Mouse (Mus musculus): Measurements from ENCODE around the gene Cry1. TPM values are rescaled to one million over a fixed set of nuclear protein-coding genes. Genes with fewer than 3 reads are reported as not detected.

Gene Cry1
- total and polyA plus RNA-seq, 3 experiments = 0.11 TPM; not detected in 2

DNA sequence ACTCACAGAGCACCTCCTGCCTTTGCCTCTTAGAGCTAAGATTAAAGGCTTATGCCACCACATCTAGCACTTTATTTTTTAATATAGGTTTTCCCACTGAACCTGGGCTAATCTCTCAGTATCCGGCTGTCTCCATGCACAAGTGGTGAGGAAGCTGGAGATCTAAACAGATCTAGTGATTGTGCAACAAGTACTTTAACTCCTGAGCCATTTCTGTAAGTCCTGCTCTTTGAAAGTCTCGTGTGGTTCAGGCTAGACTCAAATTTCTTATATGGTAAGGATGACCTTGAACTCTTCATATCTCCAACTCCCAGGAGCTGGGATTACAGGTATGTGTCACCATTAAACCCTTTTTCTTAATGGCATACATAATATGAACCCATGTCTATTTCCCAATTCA lies 8.2 kb downstream of the Cry1 start:
- Histone ChIP-seq H3K36me3 (replicated peaks) (no peaks in the 10 kb centered on the region), H3K4me3 (ENCODE audit: low read depth, low read length) (no peak overlapping the region), H3K9me3 (replicated peaks) (no peaks in the 10 kb centered on the region), H3K27me3 (ENCODE audit: insufficient read depth, low read length) (no peaks in the 10 kb centered on the region), H3K4me1 (ENCODE audit: insufficient read depth, low read depth, low read length) (no peaks in the 10 kb centered on the region)
- ATAC-seq (ENCODE audit: extremely low read depth, insufficient number of reproducible peaks, low FRiP score, poor library complexity, severe bottlenecking) = no peak
- TF ChIP-seq CTCF (IDR thresholded peaks at IDR 0.05; ENCODE audit: low read depth, low read length) (no peak), GATA1 (IDR thresholded peaks at IDR 0.05; ENCODE audit: borderline replicate concordance, low read length) (no peak), POLR2AphosphoS5 (IDR thresholded peaks at IDR 0.05; ENCODE audit: insufficient replicate concordance, low read depth, low read length) (no peak), TAL1 (conservative IDR thresholded peaks at IDR 0.05; ENCODE audit: low read depth, low read length) (no peak), GATA2 (IDR thresholded peaks at IDR 0.05; ENCODE audit: borderline replicate concordance, low read depth, low read length) (no peak)
- DNase-seq (ENCODE audit: low spot score) = no peak

GRCm38 (mm10) chr10:85165306-85165705 lies 19.6 kb downstream of the Cry1 start:
- no peak for ATAC-seq (ENCODE audit: extremely low read depth, insufficient number of reproducible peaks, low FRiP score, poor library complexity, severe bottlenecking)
- Histone ChIP-seq H3K36me3 (replicated peaks) (no peaks in the 10 kb centered on the region), H3K4me1 (ENCODE audit: insufficient read depth, low read depth, low read length) (no peaks in the 10 kb centered on the region), H3K9me3 (replicated peaks) (no peaks in the 10 kb centered on the region), H3K4me3 (ENCODE audit: low read depth, low read length) (no peak overlapping the region), H3K27me3 (ENCODE audit: insufficient read depth, low read length) (no peaks in the 10 kb centered on the region)
- TF ChIP-seq GATA2 (IDR thresholded peaks at IDR 0.05; ENCODE audit: borderline replicate concordance, low read depth, low read length) (no peak), TAL1 (conservative IDR thresholded peaks at IDR 0.05; ENCODE audit: low read depth, low read length) (no peak), POLR2AphosphoS5 (IDR thresholded peaks at IDR 0.05; ENCODE audit: insufficient replicate concordance, low read depth, low read length) (no peak), GATA1 (IDR thresholded peaks at IDR 0.05; ENCODE audit: borderline replicate concordance, low read length) (no peak), CTCF (IDR thresholded peaks at IDR 0.05; ENCODE audit: low read depth, low read length) (no peak)
- no peak for DNase-seq (ENCODE audit: low spot score)

DNA sequence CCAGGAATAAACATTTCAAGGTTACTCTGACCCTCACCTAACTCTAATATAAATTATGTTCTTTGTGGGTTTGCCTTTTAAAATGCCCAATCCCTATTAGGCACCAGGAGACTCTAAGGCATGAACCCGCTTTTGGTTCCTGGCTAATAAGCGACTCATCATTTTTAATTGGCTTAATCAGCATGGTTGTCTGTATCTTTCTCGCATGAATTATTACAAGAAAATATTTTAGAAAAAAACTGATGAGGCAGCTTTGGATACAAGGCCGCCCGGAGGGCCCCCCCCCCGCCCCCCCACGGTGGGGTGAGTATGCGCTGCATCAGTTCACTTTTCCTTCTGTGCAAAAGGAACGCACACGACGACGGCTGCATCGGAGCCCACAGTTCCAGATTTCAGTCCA lies 20.1 kb downstream of the Cry1 start:
- no peak overlapping the region for H3K4me3 ChIP-seq (ENCODE audit: low read depth, low read length)
- no peaks in the 10 kb centered on the region for H3K36me3 ChIP-seq (replicated peaks)
- H3K4me1 ChIP-seq (ENCODE audit: insufficient read depth, low read depth, low read length) = no peaks in the 10 kb centered on the region
- no peak for TF ChIP-seq CTCF (IDR thresholded peaks at IDR 0.05; ENCODE audit: low read depth, low read length)
- ATAC-seq (ENCODE audit: extremely low read depth, insufficient number of reproducible peaks, low FRiP score, poor library complexity, severe bottlenecking) (no peak), DNase-seq (ENCODE audit: low spot score) (no peak)
- H3K27me3 ChIP-seq (ENCODE audit: insufficient read depth, low read length) = no peaks in the 10 kb centered on the region
- H3K9me3 ChIP-seq (replicated peaks) = no peaks in the 10 kb centered on the region

- H3K36me3 ChIP-seq (replicated peaks) = no peaks in the 10 kb centered on the region
- DNase-seq (ENCODE audit: low spot score) = no peak
- ATAC-seq (ENCODE audit: extremely low read depth, insufficient number of reproducible peaks, low FRiP score, poor library complexity, severe bottlenecking) = no peak
- H3K27me3 ChIP-seq (ENCODE audit: insufficient read depth, low read length) = no peaks in the 10 kb centered on the region
- no peak overlapping the region for H3K4me3 ChIP-seq (ENCODE audit: low read depth, low read length)
- no peak for TF ChIP-seq CTCF (IDR thresholded peaks at IDR 0.05; ENCODE audit: low read depth, low read length)
- no peak for TF ChIP-seq POLR2AphosphoS5 (IDR thresholded peaks at IDR 0.05; ENCODE audit: insufficient replicate concordance, low read depth, low read length)
- no peak for TF ChIP-seq GATA2 (IDR thresholded peaks at IDR 0.05; ENCODE audit: borderline replicate concordance, low read depth, low read length)
- no peak for TF ChIP-seq GATA1 (IDR thresholded peaks at IDR 0.05; ENCODE audit: borderline replicate concordance, low read length)
- TF ChIP-seq TAL1 (conservative IDR thresholded peaks at IDR 0.05; ENCODE audit: low read depth, low read length) = no peak
- H3K4me1 ChIP-seq (ENCODE audit: insufficient read depth, low read depth, low read length) = no peaks in the 10 kb centered on the region
- no peaks in the 10 kb centered on the region for H3K9me3 ChIP-seq (replicated peaks)
Measured at GRCm38 (mm10) chr10:85161745-85162351, 23.0 kb downstream of the Cry1 start.

GRCm38 (mm10) chr10:85159989-85160619 lies 24.8 kb downstream of the Cry1 start:
- DNase-seq (ENCODE audit: low spot score) (no peak), ATAC-seq (ENCODE audit: extremely low read depth, insufficient number of reproducible peaks, low FRiP score, poor library complexity, severe bottlenecking) (no peak)
- no peaks in the 10 kb centered on the region for H3K9me3 ChIP-seq (replicated peaks)
- no peaks in the 10 kb centered on the region for H3K36me3 ChIP-seq (replicated peaks)
- TF ChIP-seq CTCF (IDR thresholded peaks at IDR 0.05; ENCODE audit: low read depth, low read length) (no peak), POLR2AphosphoS5 (IDR thresholded peaks at IDR 0.05; ENCODE audit: insufficient replicate concordance, low read depth, low read length) (no peak), TAL1 (conservative IDR thresholded peaks at IDR 0.05; ENCODE audit: low read depth, low read length) (no peak), GATA1 (IDR thresholded peaks at IDR 0.05; ENCODE audit: borderline replicate concordance, low read length) (no peak), GATA2 (IDR thresholded peaks at IDR 0.05; ENCODE audit: borderline replicate concordance, low read depth, low read length) (no peak)
- no peak overlapping the region for H3K4me3 ChIP-seq (ENCODE audit: low read depth, low read length)
- H3K27me3 ChIP-seq (ENCODE audit: insufficient read depth, low read length) = no peaks in the 10 kb centered on the region
- no peaks in the 10 kb centered on the region for H3K4me1 ChIP-seq (ENCODE audit: insufficient read depth, low read depth, low read length)

DNA sequence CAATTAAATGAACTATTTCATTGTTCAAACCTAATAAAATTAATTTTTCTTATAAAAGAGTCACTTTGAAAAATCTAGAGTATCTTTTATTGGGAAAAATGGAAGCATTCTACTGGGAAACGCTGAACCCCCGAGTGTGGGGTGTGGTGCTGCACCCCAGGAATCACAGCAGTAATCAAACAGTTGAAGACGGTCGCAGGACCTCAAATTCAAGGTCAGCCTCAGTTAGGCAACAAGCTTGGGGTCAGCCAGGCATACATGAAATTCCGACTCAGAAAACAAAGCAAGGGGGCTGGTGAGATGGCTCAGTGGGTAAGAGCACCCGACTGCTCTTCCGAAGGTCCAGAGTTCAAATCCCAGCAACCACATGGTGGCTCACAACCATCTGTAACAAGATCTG lies 27.4 kb downstream of the Cry1 start:
- no peak overlapping the region for H3K4me3 ChIP-seq (ENCODE audit: low read depth, low read length)
- H3K27me3 ChIP-seq (ENCODE audit: insufficient read depth, low read length) = no peaks in the 10 kb centered on the region
- H3K9me3 ChIP-seq (replicated peaks) = no peaks in the 10 kb centered on the region
- TF ChIP-seq GATA1 (IDR thresholded peaks at IDR 0.05; ENCODE audit: borderline replicate concordance, low read length) (no peak), CTCF (IDR thresholded peaks at IDR 0.05; ENCODE audit: low read depth, low read length) (no peak), GATA2 (IDR thresholded peaks at IDR 0.05; ENCODE audit: borderline replicate concordance, low read depth, low read length) (no peak), TAL1 (conservative IDR thresholded peaks at IDR 0.05; ENCODE audit: low read depth, low read length) (no peak), POLR2AphosphoS5 (IDR thresholded peaks at IDR 0.05; ENCODE audit: insufficient replicate concordance, low read depth, low read length) (no peak)
- H3K36me3 ChIP-seq (replicated peaks) = no peaks in the 10 kb centered on the region
- ATAC-seq (ENCODE audit: extremely low read depth, insufficient number of reproducible peaks, low FRiP score, poor library complexity, severe bottlenecking) = no peak
- no peaks in the 10 kb centered on the region for H3K4me1 ChIP-seq (ENCODE audit: insufficient read depth, low read depth, low read length)
- DNase-seq (ENCODE audit: low spot score) = no peak
